Mouse (Mus musculus) heart, postnatal 14 days (tissue): ENCODE results near the gene Hspa12a. TPM values are rescaled to one million over a fixed set of nuclear protein-coding genes. Genes with fewer than 3 reads are reported as not detected.

Experiments used
- DNase-seq, 2 experiments: peaks; one replicate each; pipeline ENCODE4 v3.0.0; 2021 to 2022
- intact Hi-C: fragments of 180-260 bp; cut with DNase I; formaldehyde crosslinking; loops from one replicate; pipeline ENCODE4 v1.15.1; 2025
- microRNA-seq, 2 experiments: library from miRNA; unstranded; fragments of <30 nt; microRNA quantifications; one replicate each; pipeline ENCODE4 v1.2.0; 2021 to 2022
- total RNA-seq, 2 experiments: library from RNA; stranded (reverse); gene quantifications; 2 replicates each; pipeline ENCODE4 v1.2.3; 2021

The Hspa12a gene
- total RNA-seq, 2 experiments from 2014 or later: 25.7 to 28.5 TPM

- intact Hi-C loops: no loop called here
Measured at GRCm38 (mm10) chr19:58781566-58781965, 161.9 kb downstream of the Hspa12a start.

GRCm38 (mm10) chr19:58776461-58776860 lies 167.0 kb downstream of the Hspa12a start:
- no peak for DNase-seq
- intact Hi-C loops: no loop called here

More at GRCm38 (mm10) chr19:58781566-58781965, 161.9 kb downstream of the Hspa12a start:
- DNase-seq: no peak

DNA sequence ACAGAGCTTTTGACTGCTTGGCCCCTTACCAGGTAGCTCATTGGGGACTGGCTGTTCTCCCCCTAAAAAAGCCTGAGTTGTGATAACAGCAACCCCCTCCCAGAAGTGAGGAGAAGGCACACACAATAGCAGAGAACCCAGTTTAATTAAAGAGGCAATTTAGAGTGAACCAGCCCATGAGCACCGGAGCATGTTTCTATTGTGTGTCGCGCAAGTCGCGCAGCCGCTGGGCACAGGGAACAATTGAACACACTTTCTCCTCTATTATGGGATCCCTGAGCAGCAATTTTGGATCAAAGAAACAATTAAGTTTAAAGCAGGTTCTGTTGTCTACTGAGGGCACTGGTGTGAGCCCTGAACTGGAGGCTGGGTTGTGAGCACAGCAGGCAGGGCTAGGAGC lies 176.1 kb downstream of the Hspa12a start:
- intact Hi-C loops: no loop called here
- DNase-seq: no peak

DNA sequence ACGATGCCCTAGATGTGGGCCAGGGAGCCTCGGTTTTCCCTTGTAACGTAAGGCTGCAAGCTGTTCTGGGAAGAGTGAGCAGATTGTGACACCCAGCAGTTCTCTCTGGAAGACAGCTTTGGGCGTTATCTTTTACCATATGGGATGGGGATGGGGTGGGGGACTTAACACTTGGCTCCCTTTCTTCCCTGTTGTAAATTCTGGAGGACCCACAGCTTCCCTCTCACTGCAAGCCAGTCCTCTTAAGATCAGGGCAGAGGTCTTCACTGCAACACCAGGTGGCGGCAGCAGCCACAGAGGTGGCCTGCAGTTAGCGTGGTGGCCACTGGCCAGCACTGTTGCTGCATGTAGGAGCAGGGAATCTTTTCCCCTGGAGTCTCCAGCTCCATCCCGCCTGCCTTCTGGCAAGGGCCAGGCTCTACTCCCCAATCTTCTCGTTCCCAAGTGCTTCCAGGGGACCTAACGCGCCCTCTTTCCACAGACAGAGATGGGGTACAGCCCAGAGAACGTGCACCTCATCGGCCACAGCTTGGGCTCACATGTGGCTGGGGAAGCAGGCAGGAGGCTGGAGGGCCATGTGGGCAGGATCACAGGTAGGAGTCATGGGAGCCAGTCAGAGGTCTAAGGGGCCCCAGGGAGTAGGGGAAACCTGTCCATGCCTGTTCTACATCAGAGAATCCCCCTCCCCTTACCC lies 180.5 kb downstream of the Hspa12a start:
- intact Hi-C loops: loop anchor here (1.0 to 5.0 kb wide), 2 partner anchors 141 to 434 kb away; no protein-coding TSS in a partner anchor
- peak; percentile 75 to 83 for DNase-seq

- intact Hi-C loops: loop anchor here (5.0 kb wide), 1 partner anchor 435 kb away; no protein-coding TSS in a partner anchor
- DNase-seq: no peak
Measured at GRCm38 (mm10) chr19:58762316-58762715, 181.1 kb downstream of the Hspa12a start.

GRCm38 (mm10) chr19:58759423-58759822 lies 184.0 kb downstream of the Hspa12a start, which contains the start of gene Pnliprp2:
Gene Pnliprp2, plus strand, starts transcription at chr19:58759719.
- no peak for DNase-seq
- intact Hi-C loops: no loop called here

GRCm38 (mm10) chr19:58758871-58759270 lies 184.6 kb downstream of the Hspa12a start:
- intact Hi-C loops: no loop called here
- DNase-seq: no peak

- DNase-seq: no peak
- intact Hi-C loops: no loop called here
Measured at GRCm38 (mm10) chr19:58751504-58751903, 191.9 kb downstream of the Hspa12a start.

DNA sequence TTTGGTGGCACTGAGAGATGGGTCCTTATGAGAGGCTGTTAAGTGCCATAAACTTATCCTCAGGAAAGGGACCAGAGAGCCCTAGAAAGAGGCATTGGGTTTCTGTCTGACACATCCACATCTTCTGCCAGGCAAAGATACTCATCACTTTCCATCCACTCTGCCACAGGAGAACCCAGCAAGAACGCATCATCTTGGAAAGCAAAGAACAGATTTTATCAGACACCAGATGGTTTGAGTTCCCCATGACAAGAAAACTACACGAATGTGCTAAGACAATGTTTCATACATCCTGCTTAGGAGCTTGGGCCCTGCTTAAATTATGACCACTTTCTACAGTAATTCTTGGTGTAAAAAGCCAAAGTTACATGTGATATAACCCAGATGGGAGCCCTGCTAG lies 192.6 kb downstream of the Hspa12a start:
- intact Hi-C loops: no loop called here
- no peak for DNase-seq

GRCm38 (mm10) chr19:58747498-58748000 lies 195.9 kb downstream of the Hspa12a start:
- intact Hi-C loops: no loop called here
- no peak for DNase-seq

Small RNAs within 50 kb of the gene (microRNA-seq; reads per million reads assigned to microRNA genes)
- gene Mir3086: 0.54 to 21.6 reads per million in 2 experiments

Other genes with a start within 250 kb of the Hspa12a start
- gene Pnliprp1, start 214.8 kb downstream of the Hspa12a start, total RNA-seq: not detected
- not detected for gene Pnliprp2, start 183.9 kb downstream of the Hspa12a start, total RNA-seq
- not detected for gene 1700019N19Rik, start 149.2 kb downstream of the Hspa12a start, total RNA-seq
- gene Eno4, start 229 bp downstream of the Hspa12a start, total RNA-seq: not detected
- 1 to 10 TPM; 2.2 to 2.4 TPM for gene Shtn1, start 132.4 kb upstream of the Hspa12a start, total RNA-seq
- not detected for gene Vax1, start 226.4 kb upstream of the Hspa12a start, total RNA-seq